Mouse (Mus musculus): Measurements from ENCODE around the gene Arpp21.

- TF ChIP-seq TCF12 (IDR thresholded peaks at IDR 0.05; ENCODE audit: insufficient read depth, poor library complexity, severe bottlenecking) (no peak), USF1 (IDR thresholded peaks at IDR 0.05; ENCODE audit: low read depth) (no peak), POLR2A (IDR thresholded peaks at IDR 0.05; ENCODE audit: insufficient read length, low read depth) (no peak), E2F4 (IDR thresholded peaks at IDR 0.05; ENCODE audit: insufficient read depth) (no peak)
Measured at GRCm38 (mm10) chr9:112102852-112103192, 132.9 kb downstream of the Arpp21 start.
